Mouse (Mus musculus) limb, embryonic 13.5 days (tissue): ENCODE results near the gene Ppp2r5b. TPM values are rescaled to one million over a fixed set of nuclear protein-coding genes. Genes with fewer than 3 reads are reported as not detected.

Experiments
- ATAC-seq: fragments of 200-750 bp; cut with Nextera tagmentation; 2 replicates; pipeline ENCODE4 v1.8.0; 2017; ENCODE audit warnings: low read depth, moderate number of reproducible peaks, moderate TSS enrichment; ENCODE audit not compliant: low FRiP score
- H3K27ac ChIP-seq: fragments of 300-500 bp; sonication (generic); 2 replicates; pipeline ENCODE4 v1.5.1; 2015; ENCODE audit warnings: inconsistent platforms, mild to moderate bottlenecking, moderate library complexity
- H3K27me3 ChIP-seq: fragments of 300-500 bp; sonication (generic); 2 replicates; pipeline ENCODE4 v1.6.1; 2015; ENCODE audit warnings: mild to moderate bottlenecking, inconsistent platforms
- H3K36me3 ChIP-seq: fragments of 300-500 bp; sonication (generic); 2 replicates; pipeline ENCODE4 v1.6.1; 2015; ENCODE audit warnings: inconsistent platforms, mild to moderate bottlenecking, moderate library complexity
- H3K4me1 ChIP-seq: fragments of 300-500 bp; sonication (generic); 2 replicates; pipeline ENCODE4 v1.6.1; 2015; ENCODE audit warnings: inconsistent platforms
- H3K4me2 ChIP-seq: fragments of 300-500 bp; sonication (generic); replicated peaks from 2 replicates; pipeline ENCODE4 v1.6.1; 2015; ENCODE audit warnings: inconsistent platforms, mild to moderate bottlenecking, moderate library complexity
- H3K4me3 ChIP-seq: fragments of 300-500 bp; sonication (generic); 2 replicates; pipeline ENCODE4 v1.5.1; 2015; ENCODE audit warnings: moderate library complexity, mild to moderate bottlenecking, inconsistent platforms
- H3K9ac ChIP-seq: fragments of 300-500 bp; sonication (generic); 2 replicates; pipeline ENCODE4 v1.6.1; 2015; ENCODE audit warnings: mild to moderate bottlenecking, inconsistent platforms
- H3K9me3 ChIP-seq: fragments of 300-500 bp; sonication (generic); 2 replicates; pipeline ENCODE4 v1.6.1; 2016; ENCODE audit warnings: inconsistent platforms
- WGBS: fragments of 180-500 bp; shearing (Covaris S2); methylation state at CpG from one replicate; pipeline ENCODE4 v1.1.7; 2015; 5-methylcytosine and 5-hydroxymethylcytosine counted together
- polyA plus RNA-seq: library from polyadenylated mRNA; unstranded; fragments of >200 nt; fragmentation: Nextera tagmentation; extraction: Ambion mirVana; gene quantifications from 2 replicates; pipeline ENCODE4 v1.2.1, GENCODE M21; 2015

Gene Ppp2r5b
- 23.9 and 29.0 TPM in 2 replicates for polyA plus RNA-seq

GRCm38 (mm10) chr19:6235084-6236052 is at the start of gene Ppp2r5b:
Gene Ppp2r5b, minus strand, starts transcription at chr19:6235872.
- no peaks in the 10 kb centered on the region for H3K27me3 ChIP-seq
- H3K4me3 ChIP-seq: peak within 1 kb of the TSS; percentile 79
- H3K4me2 ChIP-seq: peak within 1 kb of the TSS; percentile 78
- 2% methylated on average over 48 of the region's 48 CpGs for WGBS
- peak within 1 kb of the TSS; percentile 94 for H3K27ac ChIP-seq
- no peaks in the 10 kb centered on the region for H3K9me3 ChIP-seq
- peak; percentile 94 for ATAC-seq
- H3K4me1 ChIP-seq: peaks cover 13% of the 10 kb centered on the region
- H3K9ac ChIP-seq: peak within 1 kb of the TSS; percentile 84
- peaks cover 33% of the 10 kb centered on the region for H3K36me3 ChIP-seq

- Histone ChIP-seq H3K4me2 (no peak overlapping the region), H3K9me3 (no peaks in the 10 kb centered on the region), H3K27ac (no peak overlapping the region), H3K27me3 (no peaks in the 10 kb centered on the region), H3K36me3 (peaks cover 91% of the 10 kb centered on the region), H3K4me3 (no peak overlapping the region), H3K4me1 (peaks cover 17% of the 10 kb centered on the region), H3K9ac (no peak overlapping the region)
- WGBS: 75% methylated on average over 8 of the region's 8 CpGs
- no peak for ATAC-seq
Observed at GRCm38 (mm10) chr19:6285226-6285625, 49.6 kb upstream of the Ppp2r5b start.

GRCm38 (mm10) chr19:6284502-6284901 is 48.8 kb upstream of the Ppp2r5b start:
- no peaks in the 10 kb centered on the region for H3K27me3 ChIP-seq
- peak overlapping the region; percentile 35; the same call in 1 of the 2 replicates for H3K9ac ChIP-seq
- 89% methylated on average over 12 of the region's 12 CpGs for WGBS
- peaks cover 91% of the 10 kb centered on the region for H3K36me3 ChIP-seq
- no peaks in the 10 kb centered on the region for H3K9me3 ChIP-seq
- H3K4me2 ChIP-seq: no peak overlapping the region
- H3K4me3 ChIP-seq: no peak overlapping the region
- no peak overlapping the region for H3K27ac ChIP-seq
- H3K4me1 ChIP-seq: peaks cover 24% of the 10 kb centered on the region
- no peak for ATAC-seq

GRCm38 (mm10) chr19:6283001-6283400 is 47.3 kb upstream of the Ppp2r5b start:
- peaks cover 85% of the 10 kb centered on the region for H3K36me3 ChIP-seq
- H3K9me3 ChIP-seq: no peaks in the 10 kb centered on the region
- no peak overlapping the region for H3K4me2 ChIP-seq
- no peak overlapping the region for H3K4me3 ChIP-seq
- no peak overlapping the region for H3K9ac ChIP-seq
- no peaks in the 10 kb centered on the region for H3K27me3 ChIP-seq
- peaks cover 32% of the 10 kb centered on the region for H3K4me1 ChIP-seq
- 81% methylated on average over 5 of the region's 5 CpGs for WGBS
- ATAC-seq: no peak
- H3K27ac ChIP-seq: no peak overlapping the region

GRCm38 (mm10) chr19:6281122-6282020 is 45.7 kb upstream of the Ppp2r5b start:
- peaks cover 27% of the 10 kb centered on the region for H3K4me1 ChIP-seq
- H3K9ac ChIP-seq: no peak overlapping the region
- H3K27ac ChIP-seq: no peak overlapping the region; the same call in 1 of the 2 replicates
- no peak for ATAC-seq
- H3K4me2 ChIP-seq: no peak overlapping the region
- WGBS: 79% methylated on average over 14 of the region's 14 CpGs
- peaks cover 73% of the 10 kb centered on the region for H3K36me3 ChIP-seq
- H3K4me3 ChIP-seq: no peak overlapping the region
- H3K9me3 ChIP-seq: no peaks in the 10 kb centered on the region
- no peaks in the 10 kb centered on the region for H3K27me3 ChIP-seq

GRCm38 (mm10) chr19:6280554-6280953 is 44.9 kb upstream of the Ppp2r5b start:
- ATAC-seq: no peak
- Histone ChIP-seq H3K9me3 (no peaks in the 10 kb centered on the region), H3K4me2 (0 out of 2 replicates have a peak overlapping the region, but pooled peaks have one; percentile 88), H3K27ac (no peak overlapping the region), H3K4me3 (no peak overlapping the region), H3K4me1 (peaks cover 34% of the 10 kb centered on the region), H3K36me3 (peaks cover 64% of the 10 kb centered on the region), H3K9ac (no peak overlapping the region; the same call in 1 of the 2 replicates), H3K27me3 (no peaks in the 10 kb centered on the region)
- 91% methylated on average over 7 of the region's 7 CpGs for WGBS

GRCm38 (mm10) chr19:6279481-6280144 is 43.9 kb upstream of the Ppp2r5b start:
- Histone ChIP-seq H3K27me3 (no peaks in the 10 kb centered on the region), H3K4me3 (peak overlapping the region; percentile 87), H3K4me2 (peak overlapping the region; percentile 88), H3K4me1 (peaks cover 38% of the 10 kb centered on the region), H3K36me3 (peaks cover 55% of the 10 kb centered on the region), H3K27ac (peak overlapping the region; percentile 40; the same call in 1 of the 2 replicates), H3K9me3 (no peaks in the 10 kb centered on the region), H3K9ac (peak overlapping the region; percentile 89)
- ATAC-seq: no peak
- WGBS: 86% methylated on average over 6 of the region's 6 CpGs

- H3K27me3 ChIP-seq: no peaks in the 10 kb centered on the region
- ATAC-seq: no peak
- H3K4me1 ChIP-seq: peaks cover 38% of the 10 kb centered on the region
- peak overlapping the region; percentile 72 for H3K27ac ChIP-seq
- peak overlapping the region; percentile 88 for H3K4me2 ChIP-seq
- peak overlapping the region; percentile 87 for H3K4me3 ChIP-seq
- 30% methylated on average over 6 of the region's 6 CpGs for WGBS
- H3K9me3 ChIP-seq: no peaks in the 10 kb centered on the region
- peaks cover 45% of the 10 kb centered on the region for H3K36me3 ChIP-seq
- peak overlapping the region; percentile 89 for H3K9ac ChIP-seq
Observed at GRCm38 (mm10) chr19:6278439-6279073, 42.9 kb upstream of the Ppp2r5b start.

GRCm38 (mm10) chr19:6277661-6278438 is 42.2 kb upstream of the Ppp2r5b start:
- ATAC-seq: peak; percentile 8; the same call in 1 of the 2 replicates
- H3K9me3 ChIP-seq: no peaks in the 10 kb centered on the region
- H3K4me1 ChIP-seq: peaks cover 38% of the 10 kb centered on the region
- H3K4me2 ChIP-seq: peak overlapping the region; percentile 88
- H3K4me3 ChIP-seq: peak overlapping the region; percentile 87
- H3K27me3 ChIP-seq: no peaks in the 10 kb centered on the region
- WGBS: 4% methylated on average over 10 of the region's 10 CpGs
- H3K9ac ChIP-seq: peak overlapping the region; percentile 89
- H3K36me3 ChIP-seq: peaks cover 37% of the 10 kb centered on the region
- peak overlapping the region; percentile 72 for H3K27ac ChIP-seq
